Mouse (Mus musculus): ENCODE results near the gene Sv2a. TPM values are rescaled to one million over a fixed set of nuclear protein-coding genes. Genes with fewer than 3 reads are reported as not detected.

Sv2a gene
- total RNA-seq, 2 experiments from 2014 or later = 429 to 445 TPM

DNA sequence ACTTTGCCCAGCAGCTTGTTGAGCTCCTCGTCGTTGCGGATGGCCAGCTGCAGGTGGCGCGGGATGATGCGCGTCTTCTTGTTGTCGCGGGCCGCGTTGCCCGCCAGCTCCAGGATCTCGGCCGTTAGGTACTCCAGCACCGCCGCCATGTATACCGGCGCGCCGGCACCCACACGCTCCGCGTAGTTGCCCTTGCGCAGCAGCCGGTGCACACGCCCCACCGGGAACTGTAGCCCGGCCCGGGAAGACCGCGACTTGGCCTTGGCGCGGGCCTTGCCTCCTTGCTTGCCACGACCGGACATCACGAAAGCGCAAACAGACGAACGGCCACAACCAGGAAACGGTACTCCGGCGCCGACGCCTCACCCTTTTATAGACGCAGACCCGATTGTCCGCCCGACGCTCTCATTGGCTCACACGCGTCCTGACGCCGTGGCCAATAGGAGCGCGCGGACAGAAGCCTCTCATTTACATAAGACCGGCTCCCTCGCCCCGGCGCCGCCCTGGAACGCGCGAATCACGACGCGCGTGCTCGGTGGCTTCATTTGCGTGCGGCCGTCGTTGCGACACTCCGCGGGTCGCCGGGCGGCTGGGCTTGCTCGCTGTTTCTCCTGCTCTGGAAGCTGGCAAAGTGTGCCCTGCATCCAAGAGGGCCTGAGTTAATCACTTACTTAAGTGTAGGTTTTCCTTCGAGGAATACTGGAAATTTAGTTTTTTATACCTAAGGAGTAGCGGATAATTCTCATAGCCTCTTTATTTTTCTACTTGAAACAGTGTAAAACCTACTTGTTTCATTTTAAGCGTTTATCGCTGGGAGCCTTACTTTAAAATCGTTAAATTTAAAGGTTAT is 59.2 kb downstream of the Sv2a start, which contains the start of gene Hist2h2aa2:
Gene Hist2h2aa2, minus strand, starts transcription at position 328 of the 850 bp plus-strand sequence.
- peak; percentile 95 to 98 for DNase-seq (ENCODE audit: low spot score in 2 of 2)

DNA sequence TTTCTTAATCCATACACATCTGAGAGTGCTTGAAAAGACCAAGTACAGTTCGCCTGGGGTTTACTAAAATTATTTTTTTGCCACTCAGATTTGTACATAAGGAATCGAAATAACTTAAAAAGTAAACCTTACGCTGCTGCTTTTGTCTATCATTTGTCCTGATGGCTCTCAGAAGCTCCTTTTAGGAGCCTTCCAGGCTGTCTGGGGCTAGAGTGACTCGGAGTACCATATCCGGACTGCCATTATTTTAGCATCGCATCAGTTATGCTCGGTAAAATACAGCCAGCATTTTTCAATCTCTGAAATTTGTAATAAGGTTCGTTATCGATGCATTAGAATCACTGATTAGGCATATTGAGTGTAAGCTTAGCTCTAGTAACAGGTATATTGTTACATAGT is 59.8 kb downstream of the Sv2a start:
- no peak for DNase-seq (ENCODE audit: low spot score in 2 of 2)

DNA sequence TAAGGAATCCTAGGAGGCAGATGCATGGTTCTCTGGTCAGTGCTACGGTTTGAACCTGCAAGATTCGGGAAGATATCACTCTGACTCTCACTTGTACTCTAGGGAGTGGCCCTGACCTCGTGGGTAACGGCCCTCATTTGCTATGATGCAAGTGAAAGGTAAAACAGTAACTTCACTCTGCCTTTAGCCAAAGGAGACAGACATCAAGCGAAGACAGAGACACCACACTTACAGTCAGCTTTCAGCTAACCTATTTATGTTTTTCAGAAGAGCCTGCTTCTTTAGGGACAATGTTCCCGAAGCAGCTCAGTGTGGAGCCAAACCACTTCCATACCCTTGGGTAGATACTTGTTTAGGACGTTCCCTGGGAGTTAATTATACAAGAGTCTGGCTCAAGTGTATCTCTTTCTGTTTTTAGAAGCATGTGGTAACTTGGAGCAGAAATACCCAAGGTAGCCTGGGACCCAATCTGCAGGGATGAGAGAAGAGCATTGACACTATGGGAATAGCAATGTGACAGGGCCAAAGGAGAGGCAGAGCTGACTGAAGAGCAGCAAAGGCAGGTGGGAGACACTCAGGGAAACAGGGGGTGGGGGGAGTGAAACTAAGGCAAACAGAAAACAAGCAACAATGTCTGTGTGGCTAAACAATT is 63.1 kb downstream of the Sv2a start:
- DNase-seq (ENCODE audit: low spot score in 2 of 2) = no peak

Small RNA genes within 50 kb of the gene (microRNA-seq; reads per million reads assigned to microRNA genes)
- gene Gm44492 (0 reads per million in 2 experiments), gene Gm47311 (0 reads per million in 2 experiments)

Other genes starting within 250 kb of the Sv2a start
- 10 to 100 TPM; 73.6 to 81.9 TPM for gene Plekho1, start 185.2 kb upstream of the Sv2a start, total RNA-seq (2021)
- 10 to 100 TPM; 46.4 to 46.7 TPM for gene Vps45, start 122.7 kb upstream of the Sv2a start, total RNA-seq (2021)
- 10 to 100 TPM; 37.0 to 38.1 TPM for gene Otud7b, start 76.6 kb upstream of the Sv2a start, total RNA-seq (2021)
- 1 to 10 TPM; 6.9 to 8.5 TPM for gene Mtmr11, start 19.1 kb upstream of the Sv2a start, total RNA-seq (2021)
- gene Sf3b4, start 8.8 kb upstream of the Sv2a start, total RNA-seq (2021) = 10 to 100 TPM; 48.6 to 50.3 TPM
- gene Bola1, start 38.6 kb downstream of the Sv2a start, total RNA-seq (2021) = 10 to 100 TPM; 12.3 to 16.2 TPM
- 10 to 100 TPM; 16.5 to 17.3 TPM for gene Hist2h2ab, start 38.7 kb downstream of the Sv2a start, total RNA-seq (2021)
- gene Hist2h2ac, start 39.7 kb downstream of the Sv2a start, total RNA-seq (2021) = 10 to 100 TPM; 30.9 to 38.1 TPM
- gene Hist2h2be, start 40.0 kb downstream of the Sv2a start, total RNA-seq (2021) = 1 to 10 TPM; 5.3 to 6.8 TPM
- gene Hist2h3c2, start 58.0 kb downstream of the Sv2a start, total RNA-seq (2021) = 1 to 10 TPM; 3.8 to 4.1 TPM
- 100 to 1,000 TPM; 239 to 244 TPM for gene Hist2h2aa2, start 59.1 kb downstream of the Sv2a start, total RNA-seq (2021)
- gene Hist2h2aa1, start 64.3 kb downstream of the Sv2a start, total RNA-seq (2021) = 1 to 10 TPM in 1 of 2 experiments, not detected in 1; 2.9 TPM
- not detected for gene Hist2h3c1, start 65.5 kb downstream of the Sv2a start, total RNA-seq (2021)
- gene Hist2h4, start 82.2 kb downstream of the Sv2a start, total RNA-seq (2021) = 10 to 100 TPM; 36.9 to 40.6 TPM
- 10 to 100 TPM; 51.9 to 52.0 TPM for gene Hist2h3b, start 87.5 kb downstream of the Sv2a start, total RNA-seq (2021)
- gene Hist2h2bb, start 88.6 kb downstream of the Sv2a start, total RNA-seq (2021) = 100 to 1,000 TPM; 210 to 215 TPM
- 1 to 10 TPM; 2.6 to 2.8 TPM for gene Fcgr1, start 112.8 kb downstream of the Sv2a start, total RNA-seq (2021)

Data from left cerebral cortex, adult 18-20 months (tissue).